Mouse (Mus musculus): ENCODE results near the gene Olfr361. TPM values are rescaled to one million over a fixed set of nuclear protein-coding genes. Genes with fewer than 3 reads are reported as not detected.
"Not testable (repeated sequence)": the region's sequence is repeated elsewhere in the genome, so short reads cannot be mapped to it uniquely, and the experiment has no call there.

The Olfr361 gene
- not detected for total RNA-seq (2021)
- long read RNA-seq, experiment 1, result 0 reads
- long read RNA-seq, experiment 2, result 0 reads

GRCm38 (mm10) chr2:37089190-37089589 lies at the start of gene Olfr361:
Gene Olfr361 (minus strand): TSS chr2:37089290.
- DNase-seq, result not testable (repeated sequence)

DNA sequence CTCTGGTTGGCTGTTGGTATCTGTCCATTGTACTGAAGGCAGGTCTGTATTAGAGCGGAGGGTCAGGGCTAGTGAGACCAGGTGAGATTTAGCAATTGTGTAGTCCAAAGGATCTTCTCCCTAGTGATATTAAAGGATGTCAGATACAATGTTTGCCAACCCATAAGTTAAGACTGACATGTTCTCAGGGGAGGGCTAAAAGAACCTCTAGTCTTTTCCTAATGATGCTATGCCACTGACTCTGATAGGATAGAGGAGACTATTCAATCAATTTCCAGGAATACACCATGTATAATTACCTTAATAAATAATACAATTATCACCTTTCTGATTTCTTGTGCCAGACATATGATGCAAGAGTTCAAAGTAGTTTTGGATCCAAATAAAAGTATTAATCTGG lies 28.7 kb upstream of the Olfr361 start, which contains the start of gene Olfr362:
Gene Olfr362 (minus strand): TSS at position 101 of the 400 bp plus-strand sequence.
- DNase-seq, result no peak

DNA sequence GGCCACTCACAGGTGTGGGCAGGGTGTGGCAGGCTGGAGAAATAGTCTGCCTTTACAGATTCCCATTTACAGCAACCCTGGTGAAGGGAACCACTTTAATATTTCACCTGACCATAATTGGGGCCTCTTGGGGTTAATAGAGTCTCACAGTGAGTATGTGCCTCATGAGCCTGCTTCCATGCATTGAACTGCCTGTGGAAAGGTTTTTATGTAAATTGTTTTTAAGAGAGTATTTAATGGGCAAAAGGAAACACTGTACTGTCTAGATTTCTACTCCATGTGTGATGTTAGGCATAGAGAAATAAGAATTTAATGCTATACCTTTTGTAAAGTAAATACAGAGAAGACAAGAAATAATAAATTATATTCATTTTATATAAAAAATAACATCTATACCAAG lies 23.6 kb downstream of the Olfr361 start, which contains the start of gene Olfr360:
Gene Olfr360 (plus strand): TSS at position 301 of the 400 bp plus-strand sequence.
- no peak for DNase-seq

Other genes with a start within 250 kb of the Olfr361 start
- gene Olfr350, start 243.0 kb downstream of the Olfr361 start, total RNA-seq (2021), result not detected
- not detected for gene Olfr351, start 226.6 kb downstream of the Olfr361 start, total RNA-seq (2021)
- gene Olfr352, start 220.8 kb downstream of the Olfr361 start, total RNA-seq (2021), result not detected
- not detected for gene Olfr353, start 196.4 kb downstream of the Olfr361 start, total RNA-seq (2021)
- not detected for gene Olfr354, start 183.6 kb downstream of the Olfr361 start, total RNA-seq (2021)
- gene Olfr355, start 160.4 kb downstream of the Olfr361 start, total RNA-seq (2021), result not detected
- gene Olfr356, start 152.2 kb downstream of the Olfr361 start, total RNA-seq (2021), result not detected
- gene Olfr357, start 95.5 kb downstream of the Olfr361 start, total RNA-seq (2021), result not detected
- not detected for gene Olfr358, start 80.0 kb downstream of the Olfr361 start, total RNA-seq (2021)
- not detected for gene Olfr360, start 23.5 kb downstream of the Olfr361 start, total RNA-seq (2021)
- gene Olfr362, start 28.6 kb upstream of the Olfr361 start, total RNA-seq (2021), result not detected
- not detected for gene Olfr364-ps1, start 50.0 kb upstream of the Olfr361 start, total RNA-seq (2021)
- not detected for gene Olfr365, start 98.9 kb upstream of the Olfr361 start, total RNA-seq (2021)
- not detected for gene Olfr366, start 122.3 kb upstream of the Olfr361 start, total RNA-seq (2021)
- gene Olfr368, start 237.2 kb upstream of the Olfr361 start, total RNA-seq (2021), result not detected